Comparison of ENCODE assay signal across 8 mouse cellular contexts in the genomic region with DNA sequence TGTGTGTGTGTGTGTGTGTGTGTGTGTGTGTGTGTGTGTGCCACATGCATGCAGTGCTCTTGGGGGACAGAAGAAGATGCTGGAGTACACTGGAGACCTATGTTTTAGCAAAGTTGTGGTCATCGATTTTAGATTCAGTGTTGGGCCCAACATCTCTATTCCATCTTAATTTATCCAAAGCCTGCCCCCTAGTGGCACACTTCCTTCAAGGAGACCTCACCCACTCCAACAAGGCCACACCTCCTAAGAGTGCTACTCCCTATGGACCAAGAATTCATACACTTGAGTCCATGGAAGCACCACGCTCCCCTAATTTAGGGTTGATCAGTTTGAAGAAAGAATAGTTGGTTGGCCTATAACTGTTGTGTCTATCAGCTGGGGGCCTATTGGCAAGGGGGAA. TPM values are rescaled to one million over a fixed set of nuclear protein-coding genes. Genes with fewer than 3 reads are reported as not detected.
DNase-seq lines count a peak whose midpoint lies in the region; ATAC-seq lines count a peak whose summit lies in the region.

No protein-coding gene starts in this region.

- ATAC-seq in cerebellum, adult (ENCODE audit: insufficient number of reproducible peaks, low FRiP score, low TSS enrichment) = no peak
- no peak for ATAC-seq in erythroid progenitor cell, adult 5-6 weeks (replicated peaks; ENCODE audit: low FRiP score, poor library complexity, severe bottlenecking)

- DNase-seq in cerebellum, postnatal 10 days = peak; percentile 58 to 65
- DNase-seq in lung, adult 18-20 months = peak; percentile 35 to 52
- no peak for DNase-seq in lung, postnatal 25 days (ENCODE audit: low spot score)
- peak; percentile 60 for DNase-seq in embryo, embryonic 11 days
- peak; percentile 27 for DNase-seq in spleen, adult 12 weeks (ENCODE audit: low spot score)
- no peak for DNase-seq in frontal cortex, postnatal 25 days (ENCODE audit: low spot score in 2 of 2)

RNA-seq across cellular contexts. Expression of a gene that starts 4.6 kb away (rescaled TPM):
- total RNA-seq in erythroid progenitor cell, adult 5-6 weeks (2015; ENCODE audit: low replicate concordance) = not detected in 2 replicates
- total RNA-seq in erythroid progenitor cell, adult 5-6 weeks (2017; ENCODE audit: low replicate concordance) = not detected in 2 replicates

RNA-seq across cellular contexts. Expression of a gene that starts 12.2 kb away (rescaled TPM):
- 7.1 TPM in 1 of 2 replicates, not detected in the other for total RNA-seq in erythroid progenitor cell, adult 5-6 weeks (2015; ENCODE audit: low replicate concordance)
- total RNA-seq in erythroid progenitor cell, adult 5-6 weeks (2017; ENCODE audit: low replicate concordance) = 7.3 TPM in 1 of 2 replicates, not detected in the other

RNA-seq across cellular contexts. Expression of a gene that starts 19.7 kb away (rescaled TPM):
- not detected in 2 replicates for total RNA-seq in erythroid progenitor cell, adult 5-6 weeks (2015; ENCODE audit: low replicate concordance)
- not detected in 2 replicates for total RNA-seq in erythroid progenitor cell, adult 5-6 weeks (2017; ENCODE audit: low replicate concordance)

RNA-seq across cellular contexts. Expression of a gene that starts 21.3 kb away (rescaled TPM):
- 8.0 and 11.5 TPM in 2 replicates for total RNA-seq in erythroid progenitor cell, adult 5-6 weeks (2015; ENCODE audit: low replicate concordance)
- 6.4 and 10.3 TPM in 2 replicates for total RNA-seq in erythroid progenitor cell, adult 5-6 weeks (2017; ENCODE audit: low replicate concordance)

RNA-seq across cellular contexts. Expression of a gene that starts 21.3 kb away (rescaled TPM):
- total RNA-seq in erythroid progenitor cell, adult 5-6 weeks (2015; ENCODE audit: low replicate concordance) = 8.0 and 17.7 TPM in 2 replicates
- total RNA-seq in erythroid progenitor cell, adult 5-6 weeks (2017; ENCODE audit: low replicate concordance) = 2.2 TPM in 1 of 2 replicates, not detected in the other

Comparison
In these comparisons a context has a peak if more than half of its experiments do, and no peak if none do; other contexts are left out.
1. DNase-seq: peak in cerebellum, postnatal 10 days (2 of 2), lung, adult 18-20 months (2 of 2), embryo, embryonic 11 days (single experiment) and spleen, adult 12 weeks (single experiment); none in lung, postnatal 25 days (single experiment) and frontal cortex, postnatal 25 days (0 of 2).